Mouse (Mus musculus) lung, adult 18-20 months (tissue): ENCODE measurements around the gene Gm45062.

Experiments
- DNase-seq, 2 experiments: peaks; one replicate each; pipeline ENCODE4 v3.0.0; 2022; ENCODE audit warnings: mixed read lengths in 2 of 2

The Gm45062 gene

GRCm38 (mm10) chr6:8484437-8485275, 225.4 kb downstream of the Gm45062 start:
- DNase-seq: no peak

GRCm38 (mm10) chr6:8485414-8486175, 226.3 kb downstream of the Gm45062 start:
- peak in 1 of 2 experiments; percentile 21 for DNase-seq

GRCm38 (mm10) chr6:8486391-8487043, 227.3 kb downstream of the Gm45062 start:
- DNase-seq: no peak

GRCm38 (mm10) chr6:8487044-8487853, 228.0 kb downstream of the Gm45062 start:
- no peak for DNase-seq

- no peak for DNase-seq
Measured at GRCm38 (mm10) chr6:8488249-8488648, 229.0 kb downstream of the Gm45062 start.

GRCm38 (mm10) chr6:8489266-8489665, 230.0 kb downstream of the Gm45062 start:
- DNase-seq: no peak

GRCm38 (mm10) chr6:8489938-8490585, 230.8 kb downstream of the Gm45062 start:
- no peak for DNase-seq

- no peak for DNase-seq
Measured at GRCm38 (mm10) chr6:8492248-8492647, 233.0 kb downstream of the Gm45062 start.

- no peak for DNase-seq
Measured at GRCm38 (mm10) chr6:8495109-8495826, 236.0 kb downstream of the Gm45062 start.

- DNase-seq: peak in 1 of 2 experiments; percentile 48
Measured at GRCm38 (mm10) chr6:8495827-8496222, 236.6 kb downstream of the Gm45062 start.

GRCm38 (mm10) chr6:8497234-8497867, 238.1 kb downstream of the Gm45062 start:
- no peak for DNase-seq

- no peak for DNase-seq
Measured at GRCm38 (mm10) chr6:8497868-8498257, 238.6 kb downstream of the Gm45062 start.

- no peak for DNase-seq
Measured at GRCm38 (mm10) chr6:8498961-8499360, 239.7 kb downstream of the Gm45062 start.

GRCm38 (mm10) chr6:8503953-8504352, 244.7 kb downstream of the Gm45062 start:
- no peak for DNase-seq

- DNase-seq: peak; percentile 16 to 63
Measured at GRCm38 (mm10) chr6:8504521-8505228, 245.4 kb downstream of the Gm45062 start.

GRCm38 (mm10) chr6:8506631-8507030, 247.4 kb downstream of the Gm45062 start:
- no peak for DNase-seq

- peak; percentile 99 to 100 for DNase-seq
Measured at GRCm38 (mm10) chr6:8508883-8509536, 249.8 kb downstream of the Gm45062 start.

GRCm38 (mm10) chr6:8509551-8509950, 250.3 kb downstream of the Gm45062 start, which contains the start of gene Glcci1:
Gene Glcci1 (plus strand): TSS chr6:8509600.
- DNase-seq: peak; percentile 65 to 69
